Mouse (Mus musculus) heart, adult 2 months (tissue): ENCODE data around the gene Gm1043.

ENCODE experiments used
- CTCF ChIP-seq: fragments of 200-600 bp; IDR thresholded peaks from 2 replicates; pipeline ENCODE4 v1.8.1; 2022; ENCODE audit warnings: antibody characterized with exemption, mild to moderate bottlenecking, moderate library complexity
- EP300 ChIP-seq: fragments of 200-500 bp; IDR thresholded peaks from 2 replicates; pipeline ENCODE4 v1.6.1; 2011; ENCODE audit warnings: low read depth, low read length, control low read depth; ENCODE audit not compliant: insufficient read depth

DNA sequence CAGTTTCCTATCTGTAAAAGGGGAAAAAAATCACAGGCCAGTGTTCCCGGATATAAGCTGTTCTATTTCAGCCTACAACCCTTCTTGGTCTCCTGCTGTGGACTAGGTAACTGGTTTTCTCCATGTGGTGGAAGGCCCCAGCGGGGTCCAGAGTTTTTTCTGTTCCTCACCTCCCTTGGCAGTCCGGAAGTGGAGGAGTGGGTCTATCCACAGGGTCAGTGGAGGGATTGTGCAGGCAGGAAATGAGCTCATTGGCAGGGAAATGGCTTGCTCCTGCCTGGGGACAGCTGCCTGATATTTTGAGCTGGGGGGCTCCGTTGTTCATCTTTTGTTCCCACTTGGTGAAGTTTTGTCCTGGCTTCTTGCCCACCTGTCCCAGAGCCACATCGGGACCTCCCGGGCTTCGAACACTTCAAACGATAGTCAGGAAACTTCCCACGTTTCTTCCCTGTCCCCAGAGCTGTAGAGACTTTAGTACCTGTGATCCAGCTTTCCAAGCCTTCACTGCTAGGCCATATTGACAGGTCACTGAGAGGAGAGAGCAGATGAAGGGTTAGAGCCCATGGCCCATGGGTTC lies 159.6 kb downstream of the Gm1043 start:
- TF ChIP-seq EP300 (no peak), CTCF (no peak)
